Mouse (Mus musculus) heart, adult 2 months (tissue): ENCODE results near the gene Zfp14.

Experiments used
- CTCF ChIP-seq: fragments of 200-600 bp; IDR thresholded peaks from 2 replicates; pipeline ENCODE4 v1.8.1; 2022; ENCODE audit warnings: antibody characterized with exemption, mild to moderate bottlenecking, moderate library complexity
- EP300 ChIP-seq: fragments of 200-500 bp; IDR thresholded peaks from 2 replicates; pipeline ENCODE4 v1.6.1; 2011; ENCODE audit warnings: low read depth, low read length, control low read depth; ENCODE audit not compliant: insufficient read depth
- POLR2A ChIP-seq: fragments of 200-500 bp; IDR thresholded peaks from 2 replicates; pipeline ENCODE4 v1.6.1; 2011; ENCODE audit warnings: mild to moderate bottlenecking, low read depth, low read length, control low read depth; ENCODE audit not compliant: insufficient read depth

DNA sequence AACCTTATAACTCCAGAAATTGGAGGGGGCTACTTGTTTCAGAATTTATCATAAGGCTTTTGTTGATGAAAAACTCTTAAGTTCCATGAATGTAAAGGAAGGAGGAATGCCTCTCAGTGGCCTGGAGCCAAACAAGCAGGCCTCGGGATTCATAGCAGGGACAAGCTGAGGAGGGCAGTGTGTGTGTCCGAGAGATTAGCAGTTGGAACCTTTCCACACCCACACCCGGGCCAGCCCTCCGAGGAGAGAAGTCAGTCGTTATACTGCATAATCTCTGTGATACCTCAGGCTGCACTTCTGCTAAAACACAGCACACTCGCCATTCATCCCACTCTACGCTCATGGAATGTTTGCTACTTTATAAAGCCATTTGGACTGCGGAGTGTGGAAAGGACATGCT lies 27.4 kb downstream of the Zfp14 start:
- TF ChIP-seq CTCF (no peak), POLR2A (no peak), EP300 (no peak)
